Mouse (Mus musculus) ES-E14 (cell line): ENCODE data around the gene Actl10.

Experiments used
- CHD2 ChIP-seq: IDR thresholded peaks from 2 replicates; pipeline ENCODE4 v1.6.1; 2014; ENCODE audit warnings: mild to moderate bottlenecking, low read depth, low read length, inconsistent platforms
- HCFC1 ChIP-seq: IDR thresholded peaks from 2 replicates; pipeline ENCODE4 v1.6.1; 2012; ENCODE audit warnings: low read length, inconsistent platforms, borderline replicate concordance; ENCODE audit not compliant: insufficient read depth
- MAFK ChIP-seq: IDR thresholded peaks from 2 replicates; pipeline ENCODE4 v1.6.1; 2014; ENCODE audit warnings: mild to moderate bottlenecking, low read depth, low read length, inconsistent platforms; ENCODE audit not compliant: insufficient read depth
- ZC3H11A ChIP-seq: IDR thresholded peaks from 2 replicates; pipeline ENCODE4 v1.6.1; 2012; ENCODE audit warnings: low read depth, mild to moderate bottlenecking, inconsistent platforms, low read length, borderline replicate concordance
- ZNF384 ChIP-seq: IDR thresholded peaks from 2 replicates; pipeline ENCODE4 v1.6.1; 2012; ENCODE audit warnings: low read depth, low read length, inconsistent platforms

- TF ChIP-seq ZC3H11A (no peak), ZNF384 (no peak), HCFC1 (no peak), MAFK (no peak), CHD2 (no peak)
Observed at GRCm38 (mm10) chr2:154595775-154596174, 44.2 kb downstream of the Actl10 start.
